Mouse (Mus musculus): Measurements from ENCODE around the gene 9430015G10Rik. TPM values are rescaled to one million over a fixed set of nuclear protein-coding genes. Genes with fewer than 3 reads are reported as not detected.

9430015G10Rik gene
- polyA plus RNA-seq, 1 experiment: 19.2 TPM

- Histone ChIP-seq H3K79me2 (ENCODE audit: control insufficient read depth, insufficient read depth) (no peaks in the 10 kb centered on the region), H3K4me3 (ENCODE audit: insufficient read depth, poor library complexity, severe bottlenecking) (no peak within 1 kb of the TSS), H3K27me3 (ENCODE audit: control insufficient read depth, insufficient read depth, insufficient read length) (no peaks in the 10 kb centered on the region), H3ac (ENCODE audit: control insufficient read depth, insufficient read length, low read depth) (no peak within 1 kb of the TSS), H3K79me3 (ENCODE audit: low read depth) (no peaks in the 10 kb centered on the region), H3K36me3 (ENCODE audit: control insufficient read depth, insufficient read depth) (peaks cover 14% of the 10 kb centered on the region)
- TF ChIP-seq FOSL1 (IDR thresholded peaks at IDR 0.05; ENCODE audit: insufficient read depth, low read length, poor library complexity, severe bottlenecking) (no peak), MYOD1 (IDR thresholded peaks at IDR 0.05; ENCODE audit: control insufficient read depth, insufficient read length, low read depth) (no peak), MAX (IDR thresholded peaks at IDR 0.05) (no peak), USF1 (IDR thresholded peaks at IDR 0.05; ENCODE audit: low read depth) (no peak), CEBPB (IDR thresholded peaks at IDR 0.05; ENCODE audit: low read depth) (no peak), MYOG (IDR thresholded peaks at IDR 0.05; ENCODE audit: control insufficient read depth, extremely low read depth, insufficient read length) (no peak), CTCF (IDR thresholded peaks at IDR 0.05; ENCODE audit: control insufficient read depth, insufficient read depth, insufficient read length) (no peak)
These were observed 20.7 kb downstream of the 9430015G10Rik start, which contains the start of gene Rnf223 for GRCm38 (mm10) chr4:156130436-156130835. Gene Rnf223 (plus strand): TSS chr4:156130513.

DNA sequence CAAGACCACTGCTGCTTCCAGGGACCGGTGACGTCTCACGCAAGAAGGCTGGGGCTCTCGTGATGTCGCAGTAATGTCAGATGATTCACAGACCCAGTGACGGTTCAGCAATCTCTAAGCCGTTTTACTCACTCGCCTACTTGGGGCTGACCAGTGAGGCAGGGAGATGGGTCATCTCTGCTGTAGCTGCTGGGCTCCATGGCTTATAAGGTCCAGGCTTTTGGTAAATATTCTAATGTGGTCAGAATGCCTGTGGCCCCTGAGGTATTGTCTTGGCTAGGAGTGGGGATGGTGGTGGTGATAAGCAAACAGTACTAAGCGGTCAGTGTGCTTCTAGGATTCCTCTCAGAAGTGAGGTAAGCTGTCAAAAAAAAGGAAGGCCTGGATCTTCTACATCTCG lies 21.2 kb downstream of the 9430015G10Rik start:
- Histone ChIP-seq H3K79me3 (ENCODE audit: low read depth) (no peaks in the 10 kb centered on the region), H3ac (ENCODE audit: control insufficient read depth, insufficient read length, low read depth) (no peak overlapping the region), H3K79me2 (ENCODE audit: control insufficient read depth, insufficient read depth) (no peaks in the 10 kb centered on the region), H3K36me3 (ENCODE audit: control insufficient read depth, insufficient read depth) (peaks cover 9% of the 10 kb centered on the region), H3K27me3 (ENCODE audit: control insufficient read depth, insufficient read depth, insufficient read length) (no peaks in the 10 kb centered on the region), H3K4me3 (ENCODE audit: insufficient read depth, poor library complexity, severe bottlenecking) (no peak overlapping the region)
- no peak for TF ChIP-seq USF1 (IDR thresholded peaks at IDR 0.05; ENCODE audit: low read depth)
- TF ChIP-seq MAX (IDR thresholded peaks at IDR 0.05): no peak
- TF ChIP-seq MYOD1 (IDR thresholded peaks at IDR 0.05; ENCODE audit: control insufficient read depth, insufficient read length, low read depth): no peak
- no peak for TF ChIP-seq MYOG (IDR thresholded peaks at IDR 0.05; ENCODE audit: control insufficient read depth, extremely low read depth, insufficient read length)
- no peak for TF ChIP-seq FOSL1 (IDR thresholded peaks at IDR 0.05; ENCODE audit: insufficient read depth, low read length, poor library complexity, severe bottlenecking)
- no peak for TF ChIP-seq CTCF (IDR thresholded peaks at IDR 0.05; ENCODE audit: control insufficient read depth, insufficient read depth, insufficient read length)
- no peak for TF ChIP-seq CEBPB (IDR thresholded peaks at IDR 0.05; ENCODE audit: low read depth)

DNA sequence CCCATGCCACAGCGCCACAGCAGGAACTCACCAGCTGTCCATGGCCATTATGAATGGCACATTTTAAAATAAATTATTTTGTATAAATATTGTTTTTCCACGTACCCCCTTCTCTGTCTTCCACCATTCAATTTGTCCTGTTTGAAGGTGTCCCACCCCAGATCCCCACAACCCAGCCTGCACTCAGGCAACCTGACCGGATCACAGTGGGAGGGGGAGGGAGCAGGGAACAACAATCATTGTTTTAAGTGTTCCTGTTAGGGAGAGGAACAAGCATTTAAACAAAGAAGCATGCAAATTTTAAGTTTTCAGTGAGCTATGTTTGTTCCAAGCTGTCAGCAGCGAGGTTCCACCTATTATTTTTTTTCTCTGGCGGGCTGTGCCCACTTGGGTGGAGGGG lies 23.6 kb downstream of the 9430015G10Rik start:
- H3K4me3 ChIP-seq (ENCODE audit: insufficient read depth, poor library complexity, severe bottlenecking): no peak overlapping the region
- no peaks in the 10 kb centered on the region for H3K27me3 ChIP-seq (ENCODE audit: control insufficient read depth, insufficient read depth, insufficient read length)
- H3ac ChIP-seq (ENCODE audit: control insufficient read depth, insufficient read length, low read depth): no peak overlapping the region
- H3K36me3 ChIP-seq (ENCODE audit: control insufficient read depth, insufficient read depth): no peaks in the 10 kb centered on the region
- H3K79me3 ChIP-seq (ENCODE audit: low read depth): no peaks in the 10 kb centered on the region
- TF ChIP-seq USF1 (IDR thresholded peaks at IDR 0.05; ENCODE audit: low read depth) (no peak), MYOG (IDR thresholded peaks at IDR 0.05; ENCODE audit: control insufficient read depth, extremely low read depth, insufficient read length) (no peak), CTCF (IDR thresholded peaks at IDR 0.05; ENCODE audit: control insufficient read depth, insufficient read depth, insufficient read length) (no peak), CEBPB (IDR thresholded peaks at IDR 0.05; ENCODE audit: low read depth) (no peak), MYOD1 (IDR thresholded peaks at IDR 0.05; ENCODE audit: control insufficient read depth, insufficient read length, low read depth) (no peak), MAX (IDR thresholded peaks at IDR 0.05) (no peak), FOSL1 (IDR thresholded peaks at IDR 0.05; ENCODE audit: insufficient read depth, low read length, poor library complexity, severe bottlenecking) (no peak)
- H3K79me2 ChIP-seq (ENCODE audit: control insufficient read depth, insufficient read depth): no peaks in the 10 kb centered on the region

DNA sequence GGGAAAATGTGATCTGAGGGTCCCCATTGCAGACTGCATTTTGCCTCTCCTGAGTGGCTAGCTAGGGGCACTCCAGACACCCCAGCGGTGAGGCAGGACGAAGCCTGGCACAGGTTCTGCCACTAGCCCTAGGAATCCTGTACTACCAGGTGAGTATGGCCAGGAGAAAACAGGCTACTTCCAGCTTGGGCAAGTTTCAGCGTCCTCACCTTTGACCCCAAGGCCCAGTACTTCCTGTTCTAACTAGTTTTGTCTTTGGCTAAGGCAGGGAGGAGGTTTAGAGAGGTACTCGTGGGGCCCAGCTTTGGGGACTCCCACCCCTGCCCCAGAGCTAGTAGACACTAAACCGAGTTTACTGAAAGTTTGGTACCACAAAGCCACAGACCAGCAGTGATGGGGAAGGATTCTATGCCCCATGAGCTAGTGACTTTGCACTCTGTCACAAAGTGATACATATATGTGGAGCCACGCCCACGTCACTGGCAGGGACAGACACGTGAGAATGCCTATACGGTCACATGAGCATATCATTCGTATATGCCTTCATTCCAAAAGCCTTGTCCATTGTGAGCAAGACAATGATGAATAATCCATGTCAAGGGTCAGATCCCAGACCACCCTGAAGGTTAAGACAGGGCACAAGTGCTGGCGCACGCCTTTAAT lies 24.3 kb downstream of the 9430015G10Rik start:
- Histone ChIP-seq H3ac (ENCODE audit: control insufficient read depth, insufficient read length, low read depth) (no peak overlapping the region), H3K79me3 (ENCODE audit: low read depth) (no peaks in the 10 kb centered on the region), H3K36me3 (ENCODE audit: control insufficient read depth, insufficient read depth) (no peaks in the 10 kb centered on the region), H3K4me3 (ENCODE audit: insufficient read depth, poor library complexity, severe bottlenecking) (no peak overlapping the region), H3K27me3 (ENCODE audit: control insufficient read depth, insufficient read depth, insufficient read length) (no peaks in the 10 kb centered on the region), H3K79me2 (ENCODE audit: control insufficient read depth, insufficient read depth) (no peaks in the 10 kb centered on the region)
- TF ChIP-seq MYOG (IDR thresholded peaks at IDR 0.05; ENCODE audit: control insufficient read depth, extremely low read depth, insufficient read length) (no peak), MYOD1 (IDR thresholded peaks at IDR 0.05; ENCODE audit: control insufficient read depth, insufficient read length, low read depth) (no peak)

GRCm38 (mm10) chr4:156135112-156135511 lies 25.3 kb downstream of the 9430015G10Rik start:
- no peaks in the 10 kb centered on the region for H3K79me2 ChIP-seq (ENCODE audit: control insufficient read depth, insufficient read depth)
- no peak for TF ChIP-seq MYOD1 (IDR thresholded peaks at IDR 0.05; ENCODE audit: control insufficient read depth, insufficient read length, low read depth)
- TF ChIP-seq MAX (IDR thresholded peaks at IDR 0.05): no peak
- no peak for TF ChIP-seq USF1 (IDR thresholded peaks at IDR 0.05; ENCODE audit: low read depth)
- TF ChIP-seq CTCF (IDR thresholded peaks at IDR 0.05; ENCODE audit: control insufficient read depth, insufficient read depth, insufficient read length): no peak
- no peak for TF ChIP-seq FOSL1 (IDR thresholded peaks at IDR 0.05; ENCODE audit: insufficient read depth, low read length, poor library complexity, severe bottlenecking)
- no peak for TF ChIP-seq CEBPB (IDR thresholded peaks at IDR 0.05; ENCODE audit: low read depth)
- no peak for TF ChIP-seq MYOG (IDR thresholded peaks at IDR 0.05; ENCODE audit: control insufficient read depth, extremely low read depth, insufficient read length)

GRCm38 (mm10) chr4:156135801-156136200 lies 26.0 kb downstream of the 9430015G10Rik start:
- TF ChIP-seq FOSL1 (IDR thresholded peaks at IDR 0.05; ENCODE audit: insufficient read depth, low read length, poor library complexity, severe bottlenecking) (no peak), MYOD1 (IDR thresholded peaks at IDR 0.05; ENCODE audit: control insufficient read depth, insufficient read length, low read depth) (no peak), CEBPB (IDR thresholded peaks at IDR 0.05; ENCODE audit: low read depth) (no peak), USF1 (IDR thresholded peaks at IDR 0.05; ENCODE audit: low read depth) (no peak), MAX (IDR thresholded peaks at IDR 0.05) (no peak), CTCF (IDR thresholded peaks at IDR 0.05; ENCODE audit: control insufficient read depth, insufficient read depth, insufficient read length) (no peak), MYOG (IDR thresholded peaks at IDR 0.05; ENCODE audit: control insufficient read depth, extremely low read depth, insufficient read length) (no peak)
- no peaks in the 10 kb centered on the region for H3K79me2 ChIP-seq (ENCODE audit: control insufficient read depth, insufficient read depth)
- H3K4me3 ChIP-seq (ENCODE audit: insufficient read depth, poor library complexity, severe bottlenecking): no peak overlapping the region
- H3K27me3 ChIP-seq (ENCODE audit: control insufficient read depth, insufficient read depth, insufficient read length): no peaks in the 10 kb centered on the region
- no peaks in the 10 kb centered on the region for H3K36me3 ChIP-seq (ENCODE audit: control insufficient read depth, insufficient read depth)
- H3ac ChIP-seq (ENCODE audit: control insufficient read depth, insufficient read length, low read depth): no peak overlapping the region
- H3K79me3 ChIP-seq (ENCODE audit: low read depth): no peaks in the 10 kb centered on the region

More at GRCm38 (mm10) chr4:156135112-156135511, 25.3 kb downstream of the 9430015G10Rik start:
- Histone ChIP-seq H3K36me3 (ENCODE audit: control insufficient read depth, insufficient read depth) (no peaks in the 10 kb centered on the region), H3K4me3 (ENCODE audit: insufficient read depth, poor library complexity, severe bottlenecking) (no peak overlapping the region), H3K79me3 (ENCODE audit: low read depth) (no peaks in the 10 kb centered on the region), H3K27me3 (ENCODE audit: control insufficient read depth, insufficient read depth, insufficient read length) (no peaks in the 10 kb centered on the region), H3ac (ENCODE audit: control insufficient read depth, insufficient read length, low read depth) (no peak overlapping the region)
